Mouse (Mus musculus) E14TG2a.4 (cell line): ENCODE data around the gene Cacna1a.

Source experiments
- CTCF ChIP-seq: conservative IDR thresholded peaks from 2 replicates; pipeline ENCODE4 v1.5.1; 2014; ENCODE audit warnings: low read length
- POU5F1 ChIP-seq: IDR thresholded peaks from 2 replicates; pipeline ENCODE4 v1.6.1; 2014; ENCODE audit warnings: low read length, borderline replicate concordance

DNA sequence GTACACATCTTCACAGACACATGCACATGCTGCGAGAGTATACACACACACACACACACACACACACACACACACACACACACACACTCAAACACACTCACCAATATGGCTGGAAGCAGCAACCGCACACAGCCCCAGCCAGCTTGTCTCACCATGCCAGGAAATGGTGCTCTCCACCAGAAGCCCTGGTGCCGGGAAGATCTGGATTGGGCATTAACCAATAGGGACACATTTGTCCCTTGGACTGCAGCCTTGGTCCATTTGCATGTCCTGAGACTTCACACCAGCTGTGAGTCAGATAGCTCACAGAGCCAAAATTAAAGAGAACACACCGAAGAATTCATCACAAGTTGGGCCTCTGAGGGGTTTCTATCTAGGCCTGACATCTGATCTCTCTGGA, 189.2 kb downstream of the Cacna1a start:
- no peak for TF ChIP-seq CTCF
- TF ChIP-seq POU5F1: no peak
